23 mouse cellular contexts compared by ENCODE assay signal in the genomic region with DNA sequence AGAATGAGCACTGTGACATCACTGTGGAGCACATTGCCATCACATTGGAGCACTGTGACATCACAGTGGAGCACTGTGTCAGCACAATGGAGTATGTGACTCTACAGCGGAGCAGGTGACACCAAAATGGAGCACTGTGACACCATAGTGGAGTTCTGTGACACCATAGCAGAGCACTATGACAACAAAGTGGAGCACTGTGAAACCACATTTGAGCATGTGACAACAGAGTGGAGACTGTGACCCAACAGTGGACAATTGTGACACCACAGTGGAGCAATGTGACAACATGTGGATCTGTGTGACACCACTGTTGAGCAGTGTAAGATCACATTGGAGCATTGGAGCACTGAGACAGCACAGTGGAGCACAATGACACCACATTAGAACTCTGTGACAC.
A peak's percentile ranks its signal among the peaks of the same experiment; 100 is the strongest.
DNase-seq lines count a peak whose midpoint lies in the region; ATAC-seq and TF ChIP-seq lines count a peak whose summit lies in the region.
"Had no signal": no experiment of that assay in that cellular context is flagged by ENCODE, and none has a peak within 500 bp of the region (broad histone marks: within the 10 kb centered on the region; RNA-seq: fewer than 3 reads in every experiment).

No protein-coding gene starts in this region.

- H3K4me1 ChIP-seq in embryonic facial prominence, embryonic 11.5 days (ENCODE audit: control insufficient read depth, insufficient read depth, low read length), result no peaks in the 10 kb centered on the region
- H3K4me1 ChIP-seq in embryonic facial prominence, embryonic 10.5 days, result no peaks in the 10 kb centered on the region
- no peaks in the 10 kb centered on the region for H3K4me1 ChIP-seq in lung, embryonic 14.5 days (ENCODE audit: insufficient read depth)
- H3K4me1 ChIP-seq in lung, postnatal 0 days (ENCODE audit: insufficient read depth, low read depth, low read length), result no peaks in the 10 kb centered on the region
- no peaks in the 10 kb centered on the region for H3K4me1 ChIP-seq in MEL (ENCODE audit: control insufficient read depth in 1 of 2, insufficient read depth in 2 of 2, low read length in 2 of 2)
- H3K4me1 ChIP-seq: embryonic facial prominence, embryonic 12.5 days; forebrain, embryonic 15.5 days; limb, embryonic 12.5 days; midbrain, embryonic 10.5 days; neural tube, embryonic 12.5 days had no signal

- no peak for DNase-seq in embryonic facial prominence, embryonic 11.5 days (ENCODE audit: low spot score)
- no peak for DNase-seq in embryonic facial prominence, embryonic 10.5 days (ENCODE audit: low spot score)
- DNase-seq in lung, embryonic 14.5 days, result peak; percentile 0
- DNase-seq in lung, postnatal 0 days (ENCODE audit: low spot score), result no peak
- peak; percentile 18 for DNase-seq in MEL (ENCODE audit: low read depth, low spot score)
- DNase-seq in splenic B cell, adult 2 months (ENCODE audit: low read depth, low spot score), result peak; percentile 10
- no peak for DNase-seq in left cerebral cortex, postnatal 10 days (ENCODE audit: extremely low spot score in 1 of 2, low spot score in 2 of 2)
- DNase-seq: adrenal gland, postnatal 14 days; cerebellum, adult 18-20 months; cerebellum, postnatal 36 days; heart, postnatal 10 days; kidney, adult 9 months; kidney, postnatal 36 days; right cerebral cortex, adult 18-20 months; thymus, postnatal 4 days had no signal

- TF ChIP-seq POLR2A in MEL (IDR thresholded peaks at IDR 0.05; ENCODE audit: control insufficient read depth in 1 of 2, insufficient read depth in 1 of 2, low read depth in 1 of 2, low read length in 2 of 2, poor library complexity in 1 of 2), result no peak

- H3K36me3 ChIP-seq in embryonic facial prominence, embryonic 11.5 days (replicated peaks; ENCODE audit: control insufficient read depth, insufficient read depth, low read depth, low read length), result peaks cover 3% of the 10 kb centered on the region
- no peaks in the 10 kb centered on the region for H3K36me3 ChIP-seq in embryonic facial prominence, embryonic 10.5 days (replicated peaks)
- no peaks in the 10 kb centered on the region for H3K36me3 ChIP-seq in lung, embryonic 14.5 days (ENCODE audit: insufficient read depth)
- no peaks in the 10 kb centered on the region for H3K36me3 ChIP-seq in lung, postnatal 0 days (ENCODE audit: insufficient read depth, low read length)
- no peaks in the 10 kb centered on the region for H3K36me3 ChIP-seq in MEL (ENCODE audit: control insufficient read depth in 1 of 2, insufficient read depth in 2 of 2, low read length in 2 of 2)
- H3K36me3 ChIP-seq in splenic B cell, adult 2 months (ENCODE audit: control insufficient read depth, insufficient read depth, low read length, poor library complexity, severe bottlenecking), result no peaks in the 10 kb centered on the region
- H3K36me3 ChIP-seq: embryonic facial prominence, embryonic 12.5 days; forebrain, embryonic 15.5 days; limb, embryonic 12.5 days; midbrain, embryonic 10.5 days; neural tube, embryonic 12.5 days had no signal

- intact Hi-C loops in left cerebral cortex, postnatal 10 days (cut with DNase I), result loop anchor here (1.0 kb wide), 1 partner anchor 13 kb away; no protein-coding TSS in a partner anchor

- no peak for ATAC-seq in embryonic facial prominence, embryonic 11.5 days (replicated peaks; ENCODE audit: insufficient number of reproducible peaks, low FRiP score, low TSS enrichment, low read depth)
- ATAC-seq in lung, embryonic 14.5 days (ENCODE audit: insufficient read depth), result no peak
- ATAC-seq in lung, postnatal 0 days, result no peak
- ATAC-seq: activated CD4-positive, CD25-positive, alpha-beta regulatory T cell, adult 4 months had no signal

- TF ChIP-seq EP300 in lung, postnatal 0 days (IDR thresholded peaks at IDR 0.05), result no peak
- no peak for TF ChIP-seq EP300 in MEL (IDR thresholded peaks at IDR 0.05; ENCODE audit: low read depth in 1 of 2, low read length in 2 of 2)

- TF ChIP-seq RAD21 in MEL (IDR thresholded peaks at IDR 0.05; ENCODE audit: low read depth, low read length), result no peak

- no peak for TF ChIP-seq CTCF in lung, embryonic 14.5 days (IDR thresholded peaks at IDR 0.05; ENCODE audit: low read depth)
- TF ChIP-seq CTCF in lung, postnatal 0 days (IDR thresholded peaks at IDR 0.05), result no peak
- TF ChIP-seq CTCF in MEL (IDR thresholded peaks at IDR 0.05 in 2 of 3, conservative IDR thresholded peaks at IDR 0.05 in 1 of 3; ENCODE audit: control insufficient read depth in 1 of 3, insufficient read depth in 1 of 3, low read depth in 2 of 3, low read length in 3 of 3, poor library complexity in 1 of 3, severe bottlenecking in 1 of 3), result no peak

- H3K9me3 ChIP-seq in embryonic facial prominence, embryonic 11.5 days (replicated peaks; ENCODE audit: control insufficient read depth, low read length), result peaks cover 58% of the 10 kb centered on the region
- H3K9me3 ChIP-seq in embryonic facial prominence, embryonic 10.5 days, result peaks cover 68% of the 10 kb centered on the region
- H3K9me3 ChIP-seq in lung, embryonic 14.5 days (ENCODE audit: low read depth, low read length), result peaks cover 56% of the 10 kb centered on the region
- peaks cover 29% of the 10 kb centered on the region for H3K9me3 ChIP-seq in lung, postnatal 0 days (ENCODE audit: low read length)
- H3K9me3 ChIP-seq in MEL (replicated peaks; ENCODE audit: insufficient read depth, low read length), result no peaks in the 10 kb centered on the region

- H3K4me2 ChIP-seq in embryonic facial prominence, embryonic 11.5 days (ENCODE audit: low read depth, low read length), result no peak overlapping the region
- H3K4me2 ChIP-seq in lung, embryonic 14.5 days, result no peak overlapping the region
- no peak overlapping the region for H3K4me2 ChIP-seq in lung, postnatal 0 days (replicated peaks; ENCODE audit: low read depth, low read length)
- H3K4me2 ChIP-seq: embryonic facial prominence, embryonic 12.5 days; forebrain, embryonic 15.5 days; heart, embryonic 11.5 days; limb, embryonic 12.5 days; neural tube, embryonic 12.5 days had no signal

- H3K27ac ChIP-seq in embryonic facial prominence, embryonic 11.5 days (replicated peaks; ENCODE audit: low read depth, low read length), result no peak overlapping the region
- no peak overlapping the region for H3K27ac ChIP-seq in embryonic facial prominence, embryonic 10.5 days (replicated peaks)
- H3K27ac ChIP-seq in lung, embryonic 14.5 days (ENCODE audit: low read depth), result no peak overlapping the region
- H3K27ac ChIP-seq in lung, postnatal 0 days (ENCODE audit: low read length), result no peak overlapping the region
- no peak overlapping the region for H3K27ac ChIP-seq in MEL (ENCODE audit: control insufficient read depth, low read depth, low read length)
- H3K27ac ChIP-seq: embryonic facial prominence, embryonic 12.5 days; forebrain, embryonic 15.5 days; limb, embryonic 12.5 days; midbrain, embryonic 10.5 days; neural tube, embryonic 12.5 days had no signal

- no peak overlapping the region for H3K9ac ChIP-seq in embryonic facial prominence, embryonic 11.5 days (replicated peaks; ENCODE audit: low read length)
- H3K9ac ChIP-seq in lung, embryonic 14.5 days, result no peak overlapping the region
- no peak overlapping the region for H3K9ac ChIP-seq in lung, postnatal 0 days (replicated peaks; ENCODE audit: low read depth)
- no peak overlapping the region for H3K9ac ChIP-seq in MEL (ENCODE audit: control insufficient read depth, low read depth, low read length, poor library complexity, severe bottlenecking)
- H3K9ac ChIP-seq: embryonic facial prominence, embryonic 12.5 days; forebrain, embryonic 15.5 days; limb, embryonic 12.5 days; neural tube, embryonic 12.5 days had no signal

- H3K79me2 ChIP-seq in MEL (ENCODE audit: control insufficient read depth, insufficient read depth, low read length, poor library complexity), result no peaks in the 10 kb centered on the region

- no peaks in the 10 kb centered on the region for H3K27me3 ChIP-seq in embryonic facial prominence, embryonic 11.5 days (ENCODE audit: control insufficient read depth, insufficient read depth, low read length)
- no peaks in the 10 kb centered on the region for H3K27me3 ChIP-seq in embryonic facial prominence, embryonic 10.5 days (replicated peaks; ENCODE audit: low read depth, poor library complexity, severe bottlenecking)
- H3K27me3 ChIP-seq in lung, embryonic 14.5 days (ENCODE audit: insufficient read depth, low read length), result no peaks in the 10 kb centered on the region
- no peaks in the 10 kb centered on the region for H3K27me3 ChIP-seq in lung, postnatal 0 days (replicated peaks; ENCODE audit: insufficient read depth, low read length)
- H3K27me3 ChIP-seq in MEL (ENCODE audit: control insufficient read depth in 1 of 2, insufficient read depth in 2 of 2, low read length in 2 of 2), result no peaks in the 10 kb centered on the region
- no peaks in the 10 kb centered on the region for H3K27me3 ChIP-seq in splenic B cell, adult 2 months (ENCODE audit: control insufficient read depth, insufficient read depth, low read length, poor library complexity, severe bottlenecking)
- H3K27me3 ChIP-seq: embryonic facial prominence, embryonic 12.5 days; forebrain, embryonic 15.5 days; limb, embryonic 12.5 days; neural tube, embryonic 12.5 days had no signal

- WGBS in embryonic facial prominence, embryonic 11.5 days, result 84% methylated on average over 1 of the region's 1 CpGs
- WGBS in embryonic facial prominence, embryonic 10.5 days, result 84% methylated on average over 1 of the region's 1 CpGs
- 87% methylated on average over 1 of the region's 1 CpGs for WGBS in lung, embryonic 14.5 days
- WGBS in lung, postnatal 0 days, result 82% methylated on average over 1 of the region's 1 CpGs

- 0 out of 2 replicates have a peak overlapping the region, but pooled peaks have one; percentile 3 for H3K4me3 ChIP-seq in embryonic facial prominence, embryonic 11.5 days (ENCODE audit: low read depth, low read length)
- no peak overlapping the region for H3K4me3 ChIP-seq in embryonic facial prominence, embryonic 10.5 days
- H3K4me3 ChIP-seq in lung, embryonic 14.5 days (ENCODE audit: low read depth, low read length), result no peak overlapping the region
- no peak overlapping the region for H3K4me3 ChIP-seq in lung, postnatal 0 days (ENCODE audit: low read depth, low read length)
- no peak overlapping the region for H3K4me3 ChIP-seq in MEL (ENCODE audit: control insufficient read depth in 1 of 2, insufficient read depth in 1 of 2, low read depth in 2 of 2, low read length in 2 of 2)
- H3K4me3 ChIP-seq: embryonic facial prominence, embryonic 12.5 days; erythroblast, embryonic 14.5 days; forebrain, embryonic 15.5 days; limb, embryonic 12.5 days; midbrain, embryonic 10.5 days; neural tube, embryonic 12.5 days had no signal

TF ChIP-seq in MEL, 35 proteins besides CTCF, POLR2A, EP300 and RAD21 (continues in another document):
- TF ChIP-seq CHD1 (IDR thresholded peaks at IDR 0.05; ENCODE audit: low read depth, low read length), result no peak
- no peak for TF ChIP-seq KAT2A (conservative IDR thresholded peaks at IDR 0.05; ENCODE audit: low read depth, low read length)
- TF ChIP-seq ELF1 (IDR thresholded peaks at IDR 0.05; ENCODE audit: low read depth, low read length), result no peak
- no peak for TF ChIP-seq TCF12 (IDR thresholded peaks at IDR 0.05; ENCODE audit: low read depth, low read length)
- no peak for TF ChIP-seq MYB (IDR thresholded peaks at IDR 0.05; ENCODE audit: low read depth, low read length)
- TF ChIP-seq SMC3 (IDR thresholded peaks at IDR 0.05; ENCODE audit: low read depth, low read length), result no peak
- no peak for TF ChIP-seq MXI1 (IDR thresholded peaks at IDR 0.05; ENCODE audit: low read depth, low read length)

Comparison
In these comparisons a context has a peak if more than half of its experiments do, and no peak if none do; other contexts are left out.
1. DNase-seq: peak in lung, embryonic 14.5 days (single experiment), MEL (single experiment) and splenic B cell, adult 2 months (single experiment); none in embryonic facial prominence, embryonic 11.5 days (single experiment), embryonic facial prominence, embryonic 10.5 days (single experiment), lung, postnatal 0 days (single experiment) and left cerebral cortex, postnatal 10 days (0 of 2).